Mouse (Mus musculus): ENCODE results near the gene Ubald1. TPM values are rescaled to one million over a fixed set of nuclear protein-coding genes. Genes with fewer than 3 reads are reported as not detected.

Ubald1 gene
- total RNA-seq, 2 experiments from 2014 or later, result 21.3 to 23.1 TPM

DNA sequence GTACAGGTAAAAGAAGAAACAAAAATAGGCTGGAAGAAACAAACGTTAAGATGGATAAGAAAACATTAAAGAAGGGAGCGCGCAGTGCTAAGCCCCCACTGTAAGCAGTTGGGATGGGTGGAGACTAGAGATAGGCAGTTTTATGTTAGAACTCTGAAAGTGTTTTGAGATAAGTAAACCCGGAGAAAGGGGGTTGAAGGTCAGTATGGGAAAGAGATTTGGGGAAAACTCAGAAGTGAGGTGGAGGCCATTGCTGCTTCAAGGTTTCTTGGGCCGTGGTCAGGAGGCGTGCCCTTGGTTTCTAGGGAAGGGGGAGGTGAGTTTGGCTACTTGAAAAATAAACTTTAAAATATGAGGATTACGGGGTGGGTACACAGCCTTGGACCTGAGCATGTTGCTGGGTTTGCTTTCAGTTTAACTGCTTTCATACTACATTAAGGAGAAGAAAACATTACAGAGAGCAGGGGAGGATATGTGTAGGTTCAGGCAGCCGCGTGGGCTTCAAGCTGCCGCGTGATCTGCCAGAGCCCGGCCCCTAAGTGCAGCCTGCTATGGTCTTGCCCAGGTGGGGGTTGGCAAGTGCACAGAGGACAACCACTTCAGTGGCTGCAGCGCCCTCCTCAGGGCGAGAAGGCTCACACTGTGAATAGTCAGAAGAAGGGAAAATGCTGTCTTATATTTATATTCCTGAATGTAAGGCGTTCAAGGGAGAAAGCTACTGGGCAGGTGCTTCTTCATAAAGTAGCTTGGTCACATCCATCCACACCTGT lies 48.3 kb downstream of the Ubald1 start:
- intact Hi-C loops (cut with DNase I), result no loop called here

GRCm38 (mm10) chr16:4829271-4829900 lies 50.7 kb downstream of the Ubald1 start:
- DNase-seq, result no peak
- intact Hi-C loops (cut with DNase I), result no loop called here

More for the DNA sequence above, 48.3 kb downstream of the Ubald1 start:
- DNase-seq, result no peak

DNA sequence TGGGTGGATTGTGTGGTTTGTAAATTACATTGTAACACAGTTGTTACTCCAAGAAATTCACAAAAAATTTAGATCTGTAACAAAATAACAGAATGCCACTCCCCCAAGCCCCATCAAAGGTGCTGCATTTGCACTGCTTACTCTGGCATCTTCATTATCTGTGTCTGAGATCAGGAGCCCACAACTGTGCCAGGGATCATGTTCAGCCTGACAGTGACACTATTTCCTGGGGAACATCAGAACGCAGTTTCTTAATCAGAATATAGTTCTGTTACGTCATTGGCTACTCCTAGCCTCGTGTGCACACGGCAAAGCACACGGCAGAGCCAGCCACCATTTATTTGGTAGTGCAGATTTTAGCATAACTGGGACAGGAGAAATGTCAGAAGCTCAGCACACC lies 52.5 kb downstream of the Ubald1 start:
- intact Hi-C loops (cut with DNase I), result no loop called here
- no peak for DNase-seq

Other genes starting within 250 kb of the Ubald1 start
- 10 to 100 TPM; 12.1 to 14.7 TPM for gene Vasn, start 240.4 kb downstream of the Ubald1 start, total RNA-seq (2021)
- gene Dnaja3, start 240.3 kb downstream of the Ubald1 start, total RNA-seq (2021), result 100 to 1,000 TPM; 121 to 123 TPM
- gene Coro7, start 200.5 kb downstream of the Ubald1 start, total RNA-seq (2021), result 10 to 100 TPM; 20.6 to 20.7 TPM
- gene Nmral1, start 161.0 kb downstream of the Ubald1 start, total RNA-seq (2021), result 1 to 10 TPM; 3.2 to 4.5 TPM
- 10 to 100 TPM; 70.5 to 71.1 TPM for gene Hmox2, start 154.0 kb downstream of the Ubald1 start, total RNA-seq (2021)
- 10 to 100 TPM; 78.8 to 81.3 TPM for gene Cdip1, start 90.0 kb downstream of the Ubald1 start, total RNA-seq (2021)
- under 1 TPM in 1 of 2 experiments, not detected in 1; 0.14 TPM for gene 4930562C15Rik, start 44.9 kb downstream of the Ubald1 start, total RNA-seq (2021)
- 100 to 1,000 TPM; 151 to 161 TPM for gene Mgrn1, start 5.9 kb upstream of the Ubald1 start, total RNA-seq (2021)
- gene Nudt16l1, start 58.4 kb upstream of the Ubald1 start, total RNA-seq (2021), result 10 to 100 TPM; 31.4 to 32.3 TPM
- gene Anks3, start 83.9 kb upstream of the Ubald1 start, total RNA-seq (2021), result 10 to 100 TPM; 15.3 to 16.3 TPM
- gene Sept12, start 117.5 kb upstream of the Ubald1 start, total RNA-seq (2021), result not detected
- gene Smim22, start 127.0 kb upstream of the Ubald1 start, total RNA-seq (2021), result not detected
- 10 to 100 TPM; 22.8 to 24.8 TPM for gene Rogdi, start 133.2 kb upstream of the Ubald1 start, total RNA-seq (2021)
- gene Glyr1, start 169.5 kb upstream of the Ubald1 start, total RNA-seq (2021), result 10 to 100 TPM; 50.9 to 51.0 TPM
- 10 to 100 TPM; 32.9 to 34.6 TPM for gene Ubn1, start 169.7 kb upstream of the Ubald1 start, total RNA-seq (2021)

All from heart, postnatal 14 days (tissue).